Mouse (Mus musculus): ENCODE measurements around the gene Plppr4. TPM values are rescaled to one million over a fixed set of nuclear protein-coding genes. Genes with fewer than 3 reads are reported as not detected.

The Plppr4 gene
- polyA plus RNA-seq, 1 experiment from 2014 or later, result 0.08 TPM

- no peak overlapping the region for H3K9ac ChIP-seq
- no peak for DNase-seq
- no peak for ATAC-seq (ENCODE audit: low read depth)
- peaks cover 3% of the 10 kb centered on the region; the same call in 1 of the 2 replicates for H3K9me3 ChIP-seq (replicated peaks)
- H3K36me3 ChIP-seq, result no peaks in the 10 kb centered on the region
- no peaks in the 10 kb centered on the region for H3K27me3 ChIP-seq
- no peak overlapping the region for H3K4me3 ChIP-seq (replicated peaks)
- no peak overlapping the region for H3K27ac ChIP-seq
- H3K4me2 ChIP-seq, result no peak overlapping the region
- H3K4me1 ChIP-seq (replicated peaks), result no peaks in the 10 kb centered on the region
- WGBS (ENCODE audit: insufficient replicate concordance), result 37% methylated on average over 3 of the region's 3 CpGs
Observed at GRCm38 (mm10) chr3:117319671-117320070, 41.0 kb downstream of the Plppr4 start.

DNA sequence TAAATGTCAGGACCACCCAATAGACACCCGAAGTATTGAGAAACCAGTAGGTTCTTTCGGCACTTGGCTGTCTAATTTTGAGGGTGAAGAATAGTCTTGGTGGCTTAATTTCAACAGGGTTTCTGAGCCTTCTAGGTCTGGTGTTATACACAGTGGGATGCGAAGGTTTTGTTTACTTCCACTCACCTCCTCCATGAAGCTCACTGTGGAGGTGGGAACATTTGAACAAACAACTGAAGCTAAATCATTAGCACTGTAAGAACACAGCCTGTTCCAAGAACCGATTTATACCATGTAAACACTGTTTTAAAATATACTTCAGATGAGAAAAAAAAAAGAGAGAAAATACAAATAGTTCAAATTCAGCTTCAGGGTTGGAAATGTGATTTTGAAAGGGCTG lies 47.3 kb downstream of the Plppr4 start:
- no peaks in the 10 kb centered on the region for H3K36me3 ChIP-seq
- no peak overlapping the region for H3K4me2 ChIP-seq
- DNase-seq (no peak), ATAC-seq (ENCODE audit: low read depth) (no peak)
- H3K4me3 ChIP-seq (replicated peaks), result no peak overlapping the region
- H3K4me1 ChIP-seq (replicated peaks), result no peaks in the 10 kb centered on the region
- H3K27ac ChIP-seq, result no peak overlapping the region
- H3K9ac ChIP-seq, result no peak overlapping the region
- H3K9me3 ChIP-seq (replicated peaks), result no peaks in the 10 kb centered on the region
- H3K27me3 ChIP-seq, result no peaks in the 10 kb centered on the region
- WGBS (ENCODE audit: insufficient replicate concordance), result 66% methylated on average over 4 of the region's 4 CpGs

- H3K4me2 ChIP-seq, result no peak overlapping the region
- no peaks in the 10 kb centered on the region for H3K4me1 ChIP-seq (replicated peaks)
- H3K27me3 ChIP-seq, result no peaks in the 10 kb centered on the region
- H3K4me3 ChIP-seq (replicated peaks), result no peak overlapping the region
- 73% methylated on average over 7 of the region's 7 CpGs for WGBS (ENCODE audit: insufficient replicate concordance)
- H3K9ac ChIP-seq, result no peak overlapping the region
- H3K9me3 ChIP-seq (replicated peaks), result no peaks in the 10 kb centered on the region
- no peak overlapping the region for H3K27ac ChIP-seq
- ATAC-seq (ENCODE audit: low read depth), result no peak
- DNase-seq, result no peak
- no peaks in the 10 kb centered on the region for H3K36me3 ChIP-seq
Observed at GRCm38 (mm10) chr3:117312097-117312496, 48.6 kb downstream of the Plppr4 start.

GRCm38 (mm10) chr3:117310801-117311368 lies 49.8 kb downstream of the Plppr4 start:
- Histone ChIP-seq H3K4me2 (no peak overlapping the region), H3K27me3 (no peaks in the 10 kb centered on the region), H3K9ac (no peak overlapping the region), H3K27ac (no peak overlapping the region), H3K4me3 (replicated peaks) (no peak overlapping the region), H3K4me1 (replicated peaks) (no peaks in the 10 kb centered on the region), H3K36me3 (no peaks in the 10 kb centered on the region), H3K9me3 (replicated peaks) (no peaks in the 10 kb centered on the region)
- WGBS (ENCODE audit: insufficient replicate concordance), result 68% methylated on average over 2 of the region's 2 CpGs
- ATAC-seq (ENCODE audit: low read depth) (no peak), DNase-seq (no peak)

GRCm38 (mm10) chr3:117309580-117309910 lies 51.1 kb downstream of the Plppr4 start:
- whole genome bisulfite sequencing (ENCODE audit: insufficient replicate concordance), result 88% methylated on average over 3 of the region's 3 CpGs
- H3K36me3 ChIP-seq, result no peaks in the 10 kb centered on the region
- H3K4me1 ChIP-seq (replicated peaks), result no peaks in the 10 kb centered on the region
- no peak overlapping the region for H3K4me3 ChIP-seq (replicated peaks)
- DNase-seq (no peak), ATAC-seq (ENCODE audit: low read depth) (no peak)
- no peak overlapping the region for H3K4me2 ChIP-seq
- H3K27me3 ChIP-seq, result no peaks in the 10 kb centered on the region
- H3K9ac ChIP-seq, result no peak overlapping the region
- no peak overlapping the region for H3K27ac ChIP-seq
- no peaks in the 10 kb centered on the region for H3K9me3 ChIP-seq (replicated peaks)

DNA sequence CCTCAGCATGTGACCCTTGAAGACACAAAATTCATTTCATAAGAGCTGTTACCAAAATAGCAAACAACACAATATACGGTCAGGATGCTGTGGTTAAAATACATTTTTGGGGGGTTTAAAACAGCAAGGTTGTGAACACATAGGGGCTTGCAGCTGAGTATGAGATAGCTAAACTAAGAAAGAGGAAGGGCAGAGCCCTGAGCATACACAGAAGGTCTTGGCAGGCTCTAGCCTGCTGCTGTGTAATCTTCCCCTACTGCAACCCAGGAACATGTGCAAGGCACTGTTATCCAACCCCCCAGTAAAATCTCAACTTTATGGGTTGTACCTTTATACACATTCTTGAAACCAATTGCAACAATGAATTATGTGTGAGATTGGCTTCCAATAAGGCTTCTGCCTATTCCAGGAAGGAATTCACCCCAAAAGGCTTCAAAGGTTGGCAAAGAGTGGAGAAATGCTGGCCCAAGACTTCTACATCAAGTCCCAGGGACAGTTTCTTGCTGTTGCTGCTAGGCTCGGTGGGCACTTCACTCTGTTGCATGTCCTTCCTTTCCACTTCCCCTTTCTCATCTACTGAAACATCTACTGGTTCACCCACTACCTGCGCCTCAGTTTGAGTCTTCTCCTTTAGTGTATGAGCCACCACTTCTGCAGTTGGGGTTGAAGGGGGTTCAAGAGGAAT lies 51.6 kb downstream of the Plppr4 start:
- H3K27me3 ChIP-seq, result no peaks in the 10 kb centered on the region
- no peaks in the 10 kb centered on the region for H3K9me3 ChIP-seq (replicated peaks)
- H3K27ac ChIP-seq, result no peak overlapping the region
- H3K4me1 ChIP-seq (replicated peaks), result no peaks in the 10 kb centered on the region
- no peak overlapping the region for H3K9ac ChIP-seq
- no peaks in the 10 kb centered on the region for H3K36me3 ChIP-seq
- DNase-seq (no peak), ATAC-seq (ENCODE audit: low read depth) (no peak)
- H3K4me2 ChIP-seq, result no peak overlapping the region
- H3K4me3 ChIP-seq (replicated peaks), result no peak overlapping the region
- WGBS (ENCODE audit: insufficient replicate concordance), result 42% methylated on average over 3 of the region's 3 CpGs

DNA sequence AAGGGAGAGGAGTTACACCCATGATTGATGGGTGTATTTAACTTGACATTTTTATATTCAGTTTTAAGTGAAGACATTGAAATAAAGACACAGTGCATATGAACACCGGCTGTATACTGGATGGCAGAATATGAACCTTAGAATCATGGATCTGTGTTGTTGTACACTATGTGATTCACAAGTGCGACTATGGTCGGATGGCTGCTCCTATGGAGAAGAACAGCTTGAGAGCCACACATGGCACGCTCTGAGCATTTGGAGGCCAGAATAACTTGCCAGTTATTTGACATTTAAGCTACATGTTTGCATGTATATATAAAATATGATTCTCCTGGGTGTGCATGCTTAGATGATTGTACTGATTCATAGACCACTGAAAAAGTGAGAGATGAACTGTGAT lies 53.1 kb downstream of the Plppr4 start:
- Histone ChIP-seq H3K9me3 (replicated peaks) (no peaks in the 10 kb centered on the region), H3K4me1 (replicated peaks) (no peaks in the 10 kb centered on the region), H3K9ac (no peak overlapping the region), H3K27ac (no peak overlapping the region), H3K36me3 (no peaks in the 10 kb centered on the region), H3K4me2 (no peak overlapping the region), H3K27me3 (no peaks in the 10 kb centered on the region), H3K4me3 (replicated peaks) (no peak overlapping the region)
- no peak for DNase-seq
- 69% methylated on average over 4 of the region's 4 CpGs for WGBS (ENCODE audit: insufficient replicate concordance)
- ATAC-seq (ENCODE audit: low read depth), result no peak

DNA sequence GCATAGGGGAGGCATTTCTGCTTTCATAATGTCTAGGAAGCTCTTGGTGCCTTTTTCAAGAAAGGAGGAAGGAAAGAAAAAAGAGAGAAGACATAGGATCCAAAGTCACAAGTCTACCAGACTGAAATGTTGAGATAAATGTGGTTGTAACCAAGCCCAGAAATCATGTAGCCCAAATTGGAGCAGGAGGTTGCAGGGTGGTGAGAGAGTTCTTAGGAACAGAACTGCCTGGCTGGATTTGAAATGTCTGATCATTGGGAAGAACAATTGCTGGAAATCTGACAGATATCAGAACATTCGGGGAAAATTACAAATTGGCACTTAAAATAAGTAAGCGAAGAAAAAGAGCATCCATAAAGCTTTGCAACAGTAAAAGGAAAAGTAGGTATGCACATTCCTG lies 56.6 kb downstream of the Plppr4 start:
- Histone ChIP-seq H3K4me3 (replicated peaks) (no peak overlapping the region), H3K27ac (no peak overlapping the region), H3K4me2 (no peak overlapping the region), H3K9ac (no peak overlapping the region), H3K36me3 (no peaks in the 10 kb centered on the region), H3K9me3 (replicated peaks) (no peaks in the 10 kb centered on the region), H3K4me1 (replicated peaks) (no peaks in the 10 kb centered on the region), H3K27me3 (no peaks in the 10 kb centered on the region)
- DNase-seq (no peak), ATAC-seq (ENCODE audit: low read depth) (no peak)
- 58% methylated on average over 2 of the region's 2 CpGs for WGBS (ENCODE audit: insufficient replicate concordance)

DNA sequence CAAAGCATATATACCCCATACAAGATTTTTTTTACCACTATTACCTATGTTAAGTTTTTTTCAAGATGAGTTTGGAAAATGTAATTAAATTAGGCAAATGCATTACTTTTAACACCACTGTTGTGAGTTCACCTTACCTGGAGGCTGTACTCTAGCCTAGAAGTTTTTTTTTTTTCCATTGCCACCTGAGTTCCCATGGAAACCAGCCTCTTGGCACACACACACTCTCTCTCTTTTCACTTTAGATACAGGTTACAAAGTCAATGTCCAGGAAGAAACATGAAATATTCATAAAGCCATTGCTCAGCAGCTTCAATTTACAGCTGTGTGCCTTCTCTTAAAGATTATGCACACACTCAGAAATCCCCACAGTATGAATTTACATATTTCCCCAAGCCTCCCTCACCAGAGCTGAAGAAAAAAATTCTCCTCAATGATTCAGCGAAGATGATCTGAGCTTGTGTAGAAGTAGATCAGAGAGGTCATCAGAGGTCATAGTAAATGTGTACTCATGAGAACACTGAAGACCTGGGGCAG lies 59.9 kb downstream of the Plppr4 start:
- Histone ChIP-seq H3K36me3 (no peaks in the 10 kb centered on the region), H3K4me3 (replicated peaks) (no peak overlapping the region), H3K9me3 (replicated peaks) (no peaks in the 10 kb centered on the region), H3K9ac (no peak overlapping the region), H3K4me1 (replicated peaks) (no peaks in the 10 kb centered on the region), H3K27ac (no peak overlapping the region), H3K27me3 (no peaks in the 10 kb centered on the region), H3K4me2 (no peak overlapping the region)
- WGBS (ENCODE audit: insufficient replicate concordance), result 32% methylated on average over 1 of the region's 1 CpGs
- DNase-seq (no peak), ATAC-seq (ENCODE audit: low read depth) (no peak)

DNA sequence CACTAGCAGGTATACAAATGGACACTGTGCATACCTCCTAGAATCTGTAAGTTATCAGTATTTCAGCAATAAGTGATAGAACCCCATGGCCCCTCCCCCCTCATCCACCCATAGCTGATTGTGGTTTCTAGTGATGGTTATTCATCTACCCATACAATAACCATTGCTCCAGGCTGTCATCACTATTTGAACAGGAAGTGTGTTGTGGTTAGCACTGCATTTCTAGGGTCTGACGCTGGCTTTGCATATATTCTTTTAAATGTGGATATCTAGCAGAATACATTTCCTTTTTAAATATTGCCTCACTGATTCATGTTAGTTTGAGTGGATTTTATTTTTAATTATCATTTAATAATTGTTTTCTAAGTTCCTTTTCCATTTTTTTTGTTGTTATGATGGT lies 62.9 kb downstream of the Plppr4 start:
- 16% methylated on average over 1 of the region's 1 CpGs for WGBS (ENCODE audit: insufficient replicate concordance)
- ATAC-seq (ENCODE audit: low read depth), result no peak
- no peaks in the 10 kb centered on the region for H3K27me3 ChIP-seq
- H3K9ac ChIP-seq, result no peak overlapping the region
- no peaks in the 10 kb centered on the region for H3K4me1 ChIP-seq (replicated peaks)
- no peaks in the 10 kb centered on the region for H3K36me3 ChIP-seq
- no peak overlapping the region for H3K4me2 ChIP-seq
- H3K27ac ChIP-seq, result no peak overlapping the region
- no peaks in the 10 kb centered on the region for H3K9me3 ChIP-seq (replicated peaks)
- no peak overlapping the region for H3K4me3 ChIP-seq (replicated peaks)
- no peak for DNase-seq

DNA sequence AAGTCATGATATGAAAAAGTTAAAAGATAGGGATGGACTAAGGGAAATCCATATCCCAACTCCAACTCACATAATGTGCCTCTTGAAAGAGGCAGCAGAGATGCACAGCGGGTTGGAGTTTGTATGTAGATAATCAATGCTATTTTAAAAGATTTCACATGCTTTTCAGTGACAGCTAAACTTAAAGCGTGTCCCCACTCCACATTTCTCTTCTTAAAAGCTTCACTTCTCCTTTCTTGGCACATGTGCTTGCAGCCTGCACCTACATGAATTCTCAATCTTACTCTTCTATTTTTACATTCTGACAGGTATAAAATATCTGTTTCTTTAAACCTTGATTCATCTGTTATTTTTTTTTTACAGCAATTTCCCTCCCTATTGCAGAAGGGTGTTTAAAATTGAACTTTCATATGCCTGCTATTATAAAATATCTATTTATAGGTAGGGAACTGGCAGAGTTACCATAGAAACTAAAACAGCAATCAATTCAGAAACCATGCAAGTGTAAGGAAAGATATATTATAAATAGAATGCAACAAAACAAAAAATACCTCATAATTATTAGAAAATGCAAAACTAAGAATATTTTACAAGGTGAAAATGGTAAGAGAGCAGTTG lies 66.3 kb downstream of the Plppr4 start:
- Histone ChIP-seq H3K9me3 (replicated peaks) (no peaks in the 10 kb centered on the region), H3K36me3 (no peaks in the 10 kb centered on the region), H3K4me3 (replicated peaks) (no peak overlapping the region), H3K27me3 (no peaks in the 10 kb centered on the region), H3K4me1 (replicated peaks) (no peaks in the 10 kb centered on the region), H3K27ac (no peak overlapping the region), H3K9ac (no peak overlapping the region), H3K4me2 (no peak overlapping the region)
- 55% methylated on average over 2 of the region's 2 CpGs for WGBS (ENCODE audit: insufficient replicate concordance)
- ATAC-seq (ENCODE audit: low read depth) (no peak), DNase-seq (no peak)

All from liver, embryonic 13.5 days (tissue).